Mouse (Mus musculus): ENCODE results near the gene Sohlh1.

GRCm38 (mm10) chr2:25811711-25812110 lies 35.3 kb downstream of the Sohlh1 start:
- TF ChIP-seq POLR2A (IDR thresholded peaks at IDR 0.05; ENCODE audit: insufficient read depth, low read depth, low read length) (no peak), CTCF (IDR thresholded peaks at IDR 0.05; ENCODE audit: insufficient read depth, low read depth, low read length) (no peak)
